Mouse (Mus musculus) granulocyte monocyte progenitor cell, adult 5-6 weeks (primary cell): ENCODE results near the gene Dync1i2. TPM values are rescaled to one million over a fixed set of nuclear protein-coding genes. Genes with fewer than 3 reads are reported as not detected.
A peak's percentile ranks its signal among the peaks of the same experiment; 100 is the strongest.

Source experiments
- ATAC-seq: replicated peaks from 2 replicates; pipeline ENCODE4 v1.8.0; 2016; ENCODE audit warnings: mild to moderate bottlenecking, moderate TSS enrichment, inconsistent platforms; ENCODE audit not compliant: poor library complexity, severe bottlenecking
- total RNA-seq, 2 experiments: library from RNA; stranded (forward) in 1 of 2; stranded (reverse) in 1 of 2; fragments of 200-712, 200-1000 nt in 1 of 2; fragments of >200 nt in 1 of 2; fragmentation: Nextera tagmentation in 1 of 2; gene quantifications; 2 replicates each; pipeline ENCODE4 v1.2.3; 2014 to 2017

Dync1i2 gene
- total RNA-seq, 2 experiments from 2014 or later: 69.3 to 75.0 TPM

DNA sequence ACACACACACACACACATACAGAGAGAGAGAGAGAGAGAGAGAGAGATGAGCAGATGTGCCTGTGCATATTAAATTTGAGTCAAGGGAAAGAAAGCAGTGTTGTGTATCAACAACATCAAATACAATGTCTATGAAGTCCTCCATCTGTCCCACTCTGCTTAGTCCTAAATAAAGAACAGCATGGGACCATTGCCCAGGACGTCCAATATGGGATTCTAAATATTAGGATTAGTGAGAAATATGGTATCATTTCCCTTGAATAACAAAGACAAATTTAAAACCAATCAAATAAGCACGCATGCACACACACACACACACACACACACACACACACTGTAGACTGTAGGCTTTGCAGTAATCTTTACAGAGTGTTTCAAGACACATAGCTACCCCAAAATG is 9.6 kb upstream of the Dync1i2 start:
- ATAC-seq: no peak

- ATAC-seq: no peak
Measured at GRCm38 (mm10) chr2:71203819-71204432, 7.6 kb upstream of the Dync1i2 start.

- peak; percentile 52 for ATAC-seq
Measured at GRCm38 (mm10) chr2:71209041-71209755, 2.3 kb upstream of the Dync1i2 start.

GRCm38 (mm10) chr2:71211096-71211495 is 410 bp upstream of the Dync1i2 start:
- ATAC-seq: no peak

- no peak for ATAC-seq
Measured at GRCm38 (mm10) chr2:71212360-71212726, 837 bp downstream of the Dync1i2 start.

DNA sequence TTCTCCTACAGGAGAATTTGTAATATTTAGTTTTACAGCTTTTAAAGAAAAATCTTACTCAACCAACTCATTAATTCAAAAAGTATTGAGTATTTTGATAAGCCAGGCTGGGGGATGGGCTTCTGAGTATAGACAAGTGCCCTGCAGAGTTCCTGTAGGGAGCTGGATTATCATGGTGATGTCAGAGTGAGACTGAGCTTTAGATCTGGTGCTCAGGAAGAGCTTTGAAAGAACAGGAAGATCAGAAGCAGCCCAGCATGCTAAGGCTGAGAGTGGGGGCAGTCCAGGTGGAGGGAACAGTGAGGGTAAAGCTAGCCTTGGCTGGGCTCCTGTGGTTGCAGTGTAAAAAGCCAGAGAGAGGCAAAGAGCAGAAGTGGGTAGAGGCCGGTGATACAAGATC is 9.5 kb downstream of the Dync1i2 start:
- ATAC-seq: no peak

DNA sequence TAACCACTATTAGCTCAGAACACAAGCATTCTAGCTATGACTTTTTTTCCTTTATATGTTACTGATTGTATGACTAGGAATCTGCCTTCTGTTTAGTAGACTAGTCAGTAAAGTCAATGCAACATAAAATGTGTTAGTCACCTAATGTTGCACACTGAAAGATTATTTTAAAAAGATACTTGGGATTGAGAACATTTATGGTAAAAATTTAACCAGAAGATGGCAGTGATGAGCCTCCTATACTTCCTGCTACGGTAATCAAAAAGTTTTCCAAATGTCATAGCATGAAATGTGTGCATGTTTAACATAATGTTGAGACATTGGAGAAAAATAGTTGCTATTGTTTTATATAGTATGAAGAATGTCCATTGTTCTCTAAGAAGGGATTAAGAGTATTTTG is 15.9 kb downstream of the Dync1i2 start:
- ATAC-seq: no peak

- no peak for ATAC-seq
Measured at GRCm38 (mm10) chr2:71229603-71230002, 18.1 kb downstream of the Dync1i2 start.

DNA sequence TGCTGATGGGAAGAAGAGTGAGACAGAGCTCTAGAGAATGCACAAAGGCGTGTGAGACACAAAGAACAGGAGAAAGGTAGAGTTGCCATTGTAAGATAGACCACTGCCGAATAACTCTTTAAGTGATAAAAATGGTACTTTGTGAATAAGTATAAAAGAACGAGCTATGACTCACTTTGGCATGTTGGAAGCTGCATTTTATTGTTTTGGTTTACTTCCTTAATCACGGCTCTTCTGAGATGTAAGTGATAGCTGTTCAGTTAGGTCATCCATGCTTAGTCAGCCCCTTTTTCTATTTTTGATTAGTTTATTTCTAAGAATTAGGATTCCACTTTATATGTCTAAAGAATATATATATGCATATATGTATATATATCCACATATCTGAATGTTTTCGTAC is 20.4 kb downstream of the Dync1i2 start:
- ATAC-seq: no peak

GRCm38 (mm10) chr2:71232976-71233375 is 21.5 kb downstream of the Dync1i2 start:
- ATAC-seq: 0 out of 2 replicates have a peak, but pooled peaks have one; percentile 22

- no peak for ATAC-seq
Measured at GRCm38 (mm10) chr2:71235420-71235819, 23.9 kb downstream of the Dync1i2 start.

GRCm38 (mm10) chr2:71236009-71236408 is 24.5 kb downstream of the Dync1i2 start:
- ATAC-seq: no peak

GRCm38 (mm10) chr2:71241505-71241904 is 30.0 kb downstream of the Dync1i2 start:
- ATAC-seq: no peak

DNA sequence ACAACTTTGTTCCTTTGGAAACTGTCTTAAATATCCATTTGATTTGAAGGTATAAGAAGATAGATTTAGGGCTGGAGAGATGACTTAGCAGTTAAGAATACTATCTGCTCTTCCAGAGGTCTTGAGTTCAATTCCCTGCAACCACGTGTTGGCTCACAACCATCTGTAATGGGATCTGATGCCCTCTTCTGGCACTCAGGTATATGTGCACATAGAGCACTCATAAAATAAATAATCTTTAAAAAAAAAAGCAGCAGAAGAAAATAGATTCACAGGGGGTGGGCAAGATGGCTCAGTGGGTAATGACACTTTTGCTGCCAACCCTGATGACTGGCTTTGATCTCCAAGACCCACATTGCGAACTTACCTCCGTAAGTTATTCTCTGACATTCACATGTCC is 30.7 kb downstream of the Dync1i2 start:
- no peak for ATAC-seq

DNA sequence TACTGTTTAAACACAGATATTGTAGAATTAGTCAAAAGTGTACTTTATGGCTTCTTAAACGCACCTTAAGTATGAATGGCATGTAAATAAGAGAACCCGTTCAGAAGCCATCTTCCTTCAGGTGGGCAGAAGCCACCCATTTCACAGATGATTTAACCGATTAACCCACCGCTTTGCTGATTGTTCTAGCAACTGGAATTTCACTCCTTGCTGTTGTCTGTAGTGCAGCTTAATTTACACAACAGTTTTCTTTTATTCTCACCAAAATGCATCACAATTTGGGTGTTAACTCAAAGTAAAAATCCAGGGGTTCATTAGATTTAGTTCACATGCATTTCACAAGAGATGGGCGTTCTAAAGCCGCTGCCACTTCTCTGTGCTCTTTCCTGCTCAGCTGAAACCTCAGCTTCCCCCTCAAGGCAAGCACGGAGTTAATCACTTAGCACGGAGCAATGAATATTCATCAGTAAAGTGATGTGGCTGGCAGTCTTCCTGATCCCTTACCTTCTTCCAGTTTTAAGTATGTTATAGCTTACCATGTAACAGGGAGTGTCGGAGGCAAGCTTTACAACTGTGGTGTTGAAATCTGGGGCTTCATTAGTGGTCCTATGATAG is 31.7 kb downstream of the Dync1i2 start:
- peak; percentile 78 for ATAC-seq

DNA sequence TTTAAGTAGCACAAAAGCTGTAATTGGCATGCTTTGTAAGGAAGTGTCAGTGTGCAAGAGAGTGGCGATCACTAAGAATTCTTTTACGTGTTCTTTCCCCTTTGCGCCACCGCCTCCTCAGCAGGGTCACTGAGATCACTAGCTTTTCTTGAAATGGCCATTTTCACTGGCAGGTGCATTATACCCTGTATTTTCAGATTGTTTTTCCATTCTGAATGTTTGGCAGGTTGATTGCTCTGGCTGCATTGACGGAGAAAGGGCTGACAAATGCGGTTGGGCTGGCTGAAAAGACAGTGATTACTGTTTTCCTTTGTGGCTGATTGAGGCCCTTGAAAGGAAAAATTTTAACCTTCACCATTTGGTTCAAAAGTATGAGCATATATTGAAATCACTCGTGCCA is 33.3 kb downstream of the Dync1i2 start:
- ATAC-seq: no peak

- no peak for ATAC-seq
Measured at GRCm38 (mm10) chr2:71245416-71245815, 33.9 kb downstream of the Dync1i2 start.

DNA sequence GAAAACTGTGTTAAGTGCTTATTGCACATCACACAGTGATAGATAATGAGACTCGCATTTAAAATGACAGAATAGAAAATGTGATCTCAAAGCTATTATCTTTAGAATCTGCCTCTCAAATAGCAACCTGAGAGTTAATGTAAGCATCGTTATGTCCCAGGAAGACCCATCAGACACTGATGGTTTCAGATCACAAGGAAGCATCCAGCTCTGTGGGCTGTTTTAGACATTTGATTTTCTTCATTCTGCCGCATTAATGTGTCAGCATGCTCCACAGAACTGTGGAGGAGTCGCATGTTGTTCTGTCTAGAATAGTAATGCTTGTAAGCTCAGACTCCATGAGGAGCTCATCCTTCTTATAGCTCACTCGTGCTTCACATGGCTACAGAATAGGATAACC is 34.6 kb downstream of the Dync1i2 start:
- no peak for ATAC-seq

- ATAC-seq: peak; percentile 27
Measured at GRCm38 (mm10) chr2:71248071-71248470, 36.6 kb downstream of the Dync1i2 start.

DNA sequence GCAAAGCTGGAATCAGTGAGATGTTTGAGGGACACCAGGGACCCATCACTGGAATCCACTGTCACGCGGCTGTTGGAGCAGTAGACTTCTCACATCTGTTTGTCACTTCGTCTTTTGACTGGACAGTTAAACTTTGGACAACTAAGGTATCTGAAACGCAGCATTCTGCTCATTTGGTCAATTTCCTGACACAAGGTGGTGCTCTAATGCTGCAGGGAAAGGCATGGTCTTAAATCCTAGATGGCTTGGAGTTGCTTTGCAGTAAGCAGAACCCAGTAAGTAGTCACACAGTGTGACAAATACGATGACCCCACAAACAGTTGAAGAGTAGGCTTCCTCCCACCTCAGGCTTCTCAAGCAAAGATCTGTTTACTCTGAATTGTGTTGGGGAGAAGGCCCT is 39.3 kb downstream of the Dync1i2 start:
- no peak for ATAC-seq

DNA sequence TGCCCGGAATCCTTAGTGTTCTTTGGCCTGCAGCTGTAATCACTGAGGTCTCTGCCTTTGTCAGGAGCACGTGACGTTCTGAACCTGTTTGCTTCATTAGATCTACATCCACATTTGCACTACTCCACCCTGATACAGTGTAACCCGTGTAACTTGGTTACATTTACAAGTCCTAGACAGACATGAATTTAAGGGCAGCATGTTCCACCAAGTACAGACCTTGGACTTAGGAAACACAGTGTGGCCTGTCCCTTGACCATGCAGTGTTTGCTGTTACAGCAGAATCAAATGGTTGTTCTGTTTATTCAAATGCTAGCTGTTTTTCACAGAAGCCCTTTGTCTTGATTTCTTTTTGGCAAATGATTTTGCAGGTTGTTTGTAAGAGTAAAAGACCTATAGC is 43.3 kb downstream of the Dync1i2 start:
- no peak for ATAC-seq

GRCm38 (mm10) chr2:71256581-71256980 is 45.1 kb downstream of the Dync1i2 start:
- ATAC-seq: no peak
